Mouse (Mus musculus): ENCODE measurements around the gene 5430427O19Rik.

- TF ChIP-seq POLR2A (IDR thresholded peaks at IDR 0.05; ENCODE audit: extremely low read depth, insufficient read depth, low read length) (no peak), CTCF (IDR thresholded peaks at IDR 0.05; ENCODE audit: low read depth, low read length) (no peak)
These were observed 42.3 kb upstream of the 5430427O19Rik start for GRCm38 (mm10) chrX:85827719-85828453.

All from liver, adult 2 months (tissue).